Mouse (Mus musculus): Measurements from ENCODE around the gene Cyp27b1. TPM values are rescaled to one million over a fixed set of nuclear protein-coding genes. Genes with fewer than 3 reads are reported as not detected.

Cyp27b1 gene
- 0.22 and 0.27 TPM in 2 replicates for polyA plus RNA-seq (2012; rRNA removed)

- 40% methylated on average over 5 of the region's 5 CpGs for WGBS
- DNase-seq (ENCODE audit: low read depth, low spot score), result no peak
Observed at GRCm38 (mm10) chr10:127047954-127048353, at the start of gene Cyp27b1. Gene Cyp27b1 (plus strand): TSS chr10:127048250.

GRCm38 (mm10) chr10:127000529-127000928 is 47.5 kb upstream of the Cyp27b1 start, which contains the start of gene Avil:
Gene Avil (plus strand): TSS chr10:127000709.
- WGBS, result 64% methylated on average over 5 of the region's 5 CpGs
- DNase-seq (ENCODE audit: low read depth, low spot score), result no peak

- no peak for DNase-seq (ENCODE audit: low read depth, low spot score)
- WGBS, result 31% methylated on average over 9 of the region's 9 CpGs
Observed at GRCm38 (mm10) chr10:127001297-127001696, 46.8 kb upstream of the Cyp27b1 start.

- WGBS, result 66% methylated on average over 1 of the region's 1 CpGs
- no peak for DNase-seq (ENCODE audit: low read depth, low spot score)
Observed at GRCm38 (mm10) chr10:127002056-127002455, 46.0 kb upstream of the Cyp27b1 start.

- no peak for DNase-seq (ENCODE audit: low read depth, low spot score)
- 70% methylated on average over 5 of the region's 5 CpGs for WGBS
Observed at GRCm38 (mm10) chr10:127002765-127003164, 45.3 kb upstream of the Cyp27b1 start.

GRCm38 (mm10) chr10:127003334-127003733 is 44.7 kb upstream of the Cyp27b1 start:
- WGBS, result 74% methylated on average over 8 of the region's 8 CpGs
- no peak for DNase-seq (ENCODE audit: low read depth, low spot score)

- WGBS, result 74% methylated on average over 7 of the region's 7 CpGs
- no peak for DNase-seq (ENCODE audit: low read depth, low spot score)
Observed at GRCm38 (mm10) chr10:127003806-127004205, 44.2 kb upstream of the Cyp27b1 start.

- no peak for DNase-seq (ENCODE audit: low read depth, low spot score)
Observed at GRCm38 (mm10) chr10:127016488-127016887, 31.6 kb upstream of the Cyp27b1 start.

GRCm38 (mm10) chr10:127017071-127017470 is 31.0 kb upstream of the Cyp27b1 start:
- DNase-seq (ENCODE audit: low read depth, low spot score), result no peak
- WGBS, result 28% methylated on average over 2 of the region's 2 CpGs

More at GRCm38 (mm10) chr10:127016488-127016887, 31.6 kb upstream of the Cyp27b1 start:
- 54% methylated on average over 5 of the region's 5 CpGs for WGBS

- WGBS, result 59% methylated on average over 16 of the region's 16 CpGs
- no peak for DNase-seq (ENCODE audit: low read depth, low spot score)
Observed at GRCm38 (mm10) chr10:127018422-127018821, 29.6 kb upstream of the Cyp27b1 start.

GRCm38 (mm10) chr10:127030336-127031296 is 17.4 kb upstream of the Cyp27b1 start, which contains the start of gene Tsfm:
Gene Tsfm (minus strand): TSS chr10:127030840.
- WGBS, result 4% methylated on average over 56 of the region's 56 CpGs
- peak; percentile 89 for DNase-seq (ENCODE audit: low read depth, low spot score)

- DNase-seq (ENCODE audit: low read depth, low spot score), result no peak
- WGBS, result 79% methylated on average over 8 of the region's 8 CpGs
Observed at GRCm38 (mm10) chr10:127033301-127033741, 14.7 kb upstream of the Cyp27b1 start.

- no peak for DNase-seq (ENCODE audit: low read depth, low spot score)
Observed at GRCm38 (mm10) chr10:127036273-127036672, 11.8 kb upstream of the Cyp27b1 start.

GRCm38 (mm10) chr10:127037641-127038040 is 10.4 kb upstream of the Cyp27b1 start:
- no peak for DNase-seq (ENCODE audit: low read depth, low spot score)
- WGBS, result 69% methylated on average over 12 of the region's 12 CpGs

More at GRCm38 (mm10) chr10:127036273-127036672, 11.8 kb upstream of the Cyp27b1 start:
- 80% methylated on average over 12 of the region's 12 CpGs for WGBS

- DNase-seq (ENCODE audit: low read depth, low spot score), result no peak
- 3% methylated on average over 20 of the region's 20 CpGs for WGBS
Observed at GRCm38 (mm10) chr10:127040569-127041214, 7.4 kb upstream of the Cyp27b1 start.

- no peak for DNase-seq (ENCODE audit: low read depth, low spot score)
Observed at GRCm38 (mm10) chr10:127041274-127041766, 6.7 kb upstream of the Cyp27b1 start, which contains the start of the genes Mettl1 and Eef1akmt3. Gene Mettl1 (plus strand): TSS chr10:127041414. Gene Eef1akmt3 (minus strand): TSS chr10:127041513.

GRCm38 (mm10) chr10:127041774-127042338 is 6.2 kb upstream of the Cyp27b1 start:
- no peak for DNase-seq (ENCODE audit: low read depth, low spot score)
- under 1% methylated on average over 44 of the region's 44 CpGs for WGBS

More at GRCm38 (mm10) chr10:127041274-127041766, 6.7 kb upstream of the Cyp27b1 start, which contains the start of the genes Mettl1 and Eef1akmt3:
- under 1% methylated on average over 28 of the region's 28 CpGs for WGBS

GRCm38 (mm10) chr10:127042468-127043115 is 5.5 kb upstream of the Cyp27b1 start:
- WGBS, result 5% methylated on average over 5 of the region's 5 CpGs
- DNase-seq (ENCODE audit: low read depth, low spot score), result no peak

GRCm38 (mm10) chr10:127043187-127043586 is 4.9 kb upstream of the Cyp27b1 start:
- DNase-seq (ENCODE audit: low read depth, low spot score), result no peak
- WGBS, result 89% methylated on average over 6 of the region's 6 CpGs
